Mouse (Mus musculus) intestine, embryonic 14.5 days (tissue): ENCODE results near the gene Chrm3. TPM values are rescaled to one million over a fixed set of nuclear protein-coding genes. Genes with fewer than 3 reads are reported as not detected.
A peak's percentile ranks its signal among the peaks of the same experiment; 100 is the strongest.

Experiments
- ATAC-seq: fragments of 200-750 bp; cut with Nextera tagmentation; replicated peaks from 2 replicates; pipeline ENCODE4 v1.8.0; 2017; ENCODE audit warnings: low read depth, moderate number of reproducible peaks, moderate TSS enrichment, moderate library complexity; ENCODE audit not compliant: low FRiP score, low TSS enrichment
- DNase-seq: peaks from one replicate; pipeline ENCODE4 v3.0.0-alpha.2; 2018; ENCODE audit warnings: low spot score
- H3K27ac ChIP-seq: fragments of 300-500 bp; sonication (generic); 2 replicates; pipeline ENCODE4 v1.5.1; 2014; ENCODE audit warnings: low read depth, mild to moderate bottlenecking, control low read depth
- H3K27me3 ChIP-seq: fragments of 300-500 bp; sonication (generic); replicated peaks from 2 replicates; pipeline ENCODE4 v1.6.1; 2014; ENCODE audit warnings: low read length, control low read depth; ENCODE audit not compliant: control insufficient read depth, insufficient read depth
- H3K36me3 ChIP-seq: fragments of 300-500 bp; sonication (generic); 2 replicates; pipeline ENCODE4 v1.6.1; 2014; ENCODE audit warnings: low read length, control low read depth; ENCODE audit not compliant: control insufficient read depth, insufficient read depth
- H3K4me1 ChIP-seq: fragments of 300-500 bp; sonication (generic); replicated peaks from 2 replicates; pipeline ENCODE4 v1.6.1; 2014; ENCODE audit warnings: low read length, control low read depth, mixed read lengths; ENCODE audit not compliant: control insufficient read depth, insufficient read depth
- H3K4me2 ChIP-seq: fragments of 300-500 bp; sonication (generic); 2 replicates; pipeline ENCODE4 v1.6.1; 2014; ENCODE audit warnings: low read length
- H3K4me3 ChIP-seq: fragments of 300-500 bp; sonication (generic); 2 replicates; pipeline ENCODE4 v1.5.1; 2014; ENCODE audit warnings: low read depth, low read length, control low read depth, mixed read lengths
- H3K9ac ChIP-seq: fragments of 300-500 bp; sonication (generic); 2 replicates; pipeline ENCODE4 v1.6.1; 2014; ENCODE audit warnings: mild to moderate bottlenecking, low read length
- H3K9me3 ChIP-seq: fragments of 300-500 bp; sonication (generic); 2 replicates; pipeline ENCODE4 v1.6.1; 2016; ENCODE audit warnings: low read length, control low read depth; ENCODE audit not compliant: control insufficient read depth
- WGBS: fragments of 180-500 bp; shearing (Covaris S2); extraction: QIAGEN DNeasy Blood & Tissue Kit; methylation state at CpG from one replicate; pipeline ENCODE4 v1.1.7; 2014; 5-methylcytosine and 5-hydroxymethylcytosine counted together
- polyA plus RNA-seq: library from polyadenylated mRNA; unstranded; fragments of >200 nt; fragmentation: Nextera tagmentation; extraction: Ambion mirVana; gene quantifications from 2 replicates; pipeline ENCODE4 v1.2.1, GENCODE M21; 2014

The Chrm3 gene
- polyA plus RNA-seq, 1 experiment from 2014 or later, result 1.6 TPM

GRCm38 (mm10) chr13:10081896-10082426, 278.7 kb downstream of the Chrm3 start:
- WGBS, result 85% methylated on average over 6 of the region's 6 CpGs
- no peaks in the 10 kb centered on the region for H3K4me1 ChIP-seq
- no peak for ATAC-seq
- no peaks in the 10 kb centered on the region for H3K27me3 ChIP-seq
- no peak for DNase-seq
- H3K27ac ChIP-seq, result no peak overlapping the region
- H3K4me3 ChIP-seq, result no peak overlapping the region
- no peaks in the 10 kb centered on the region for H3K36me3 ChIP-seq
- no peaks in the 10 kb centered on the region for H3K9me3 ChIP-seq
- no peak overlapping the region for H3K9ac ChIP-seq
- no peak overlapping the region for H3K4me2 ChIP-seq

DNA sequence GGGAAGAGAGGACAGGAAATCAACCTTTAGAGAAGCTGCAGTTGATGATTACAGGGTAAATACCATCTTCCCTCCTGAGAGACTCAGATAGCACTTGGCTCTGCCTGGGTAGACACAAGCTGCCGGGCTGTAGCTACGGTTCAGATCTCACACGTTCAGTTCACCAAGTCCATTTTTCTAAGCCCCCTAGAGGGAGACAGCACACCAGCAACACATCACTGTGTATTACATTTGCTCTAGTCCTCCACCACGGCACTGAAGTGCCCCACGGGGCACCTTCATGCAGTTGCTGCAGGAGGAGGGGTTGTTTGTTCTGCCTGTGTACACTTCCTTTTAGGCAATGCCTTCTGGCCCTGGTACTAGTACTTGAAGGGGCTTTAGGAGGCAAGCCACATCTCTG, 289.5 kb downstream of the Chrm3 start:
- 11% methylated on average over 5 of the region's 5 CpGs for WGBS
- Histone ChIP-seq H3K9me3 (no peaks in the 10 kb centered on the region), H3K4me2 (no peak overlapping the region), H3K4me3 (no peak overlapping the region), H3K4me1 (0 out of 2 replicates have a peak, but pooled peaks cover 6% of the 10 kb centered on the region), H3K9ac (no peak overlapping the region), H3K36me3 (no peaks in the 10 kb centered on the region), H3K27ac (no peak overlapping the region), H3K27me3 (no peaks in the 10 kb centered on the region)
- ATAC-seq (peak; percentile 55; the same call in 1 of the 2 replicates), DNase-seq (peak; percentile 54)

DNA sequence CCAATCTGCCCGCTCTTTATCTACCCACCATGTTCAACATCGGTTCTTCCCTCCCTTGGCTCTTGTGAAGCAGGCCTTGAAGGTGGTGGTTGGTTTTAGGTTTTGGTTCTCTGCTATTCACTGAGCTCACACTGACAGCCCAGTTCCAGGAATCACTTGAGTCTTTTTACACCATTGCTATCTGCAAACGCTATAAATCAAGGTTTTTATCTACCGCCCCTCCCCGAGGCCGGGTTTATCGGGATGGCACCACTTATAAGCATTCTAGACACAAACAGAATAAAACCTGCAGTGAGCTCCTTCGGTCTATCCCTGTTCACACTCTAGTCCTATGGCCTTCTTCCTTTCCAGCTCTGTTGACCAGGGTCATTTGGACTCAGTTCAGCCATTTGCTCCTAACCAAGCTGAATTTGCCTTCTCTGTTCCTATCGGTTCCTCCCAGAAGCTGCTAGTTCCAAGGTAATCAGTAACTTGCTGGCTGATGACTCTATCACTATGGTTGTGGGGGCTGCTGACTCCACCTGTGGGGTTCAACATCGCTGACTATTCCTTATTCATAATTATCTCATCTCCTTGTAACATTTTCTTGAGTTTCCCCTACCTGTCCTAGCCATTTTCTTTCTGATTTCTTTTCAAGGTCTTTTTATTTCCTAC, 291.6 kb downstream of the Chrm3 start:
- Histone ChIP-seq H3K4me3 (no peak overlapping the region), H3K4me1 (0 out of 2 replicates have a peak, but pooled peaks cover 6% of the 10 kb centered on the region), H3K27me3 (no peaks in the 10 kb centered on the region), H3K9ac (no peak overlapping the region), H3K27ac (no peak overlapping the region), H3K4me2 (no peak overlapping the region), H3K36me3 (no peaks in the 10 kb centered on the region), H3K9me3 (no peaks in the 10 kb centered on the region)
- DNase-seq (no peak), ATAC-seq (no peak)
- 65% methylated on average over 10 of the region's 10 CpGs for WGBS

DNA sequence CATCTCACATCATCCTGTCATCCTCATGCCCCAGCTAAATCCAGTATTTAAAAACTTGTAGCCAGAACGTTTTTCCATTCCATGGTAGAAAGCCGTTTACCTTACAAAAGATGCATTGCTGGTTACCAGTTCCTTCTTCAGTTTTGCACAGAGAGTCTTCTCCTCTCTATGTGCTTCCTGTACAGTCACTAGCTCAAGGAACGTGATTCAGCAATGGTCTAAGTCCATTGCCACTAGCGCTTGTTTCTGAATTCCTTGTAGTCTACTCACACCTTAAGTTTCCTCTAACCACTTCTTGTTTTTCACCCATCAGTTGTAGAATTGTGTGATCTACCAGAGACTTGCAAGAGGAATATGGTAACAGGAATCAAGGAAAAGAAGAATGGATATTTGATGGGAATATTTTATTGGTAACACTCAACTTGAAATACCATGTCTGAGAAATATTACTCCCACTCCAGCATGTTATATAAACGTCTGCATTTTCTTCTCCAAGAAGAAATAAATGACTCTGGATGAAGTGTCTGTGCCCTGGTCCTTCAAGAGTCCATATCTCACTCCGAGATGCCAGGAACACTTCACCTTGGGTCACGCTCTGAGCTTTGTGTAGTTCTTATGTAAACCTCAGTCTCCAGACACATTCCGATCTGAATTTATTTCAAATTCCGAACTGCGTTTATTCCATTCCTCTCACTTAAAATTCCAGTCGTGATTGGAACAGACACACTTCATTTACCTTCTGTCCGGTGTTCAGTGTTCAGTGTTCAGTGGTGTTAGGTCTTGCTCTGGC, 293.6 kb downstream of the Chrm3 start:
- WGBS, result 41% methylated on average over 12 of the region's 12 CpGs
- Histone ChIP-seq H3K9me3 (no peaks in the 10 kb centered on the region), H3K27ac (no peak overlapping the region), H3K36me3 (no peaks in the 10 kb centered on the region), H3K4me2 (no peak overlapping the region), H3K4me3 (no peak overlapping the region), H3K4me1 (0 out of 2 replicates have a peak, but pooled peaks cover 6% of the 10 kb centered on the region), H3K9ac (no peak overlapping the region), H3K27me3 (no peaks in the 10 kb centered on the region; the same call in 1 of the 2 replicates)
- DNase-seq (no peak), ATAC-seq (no peak)

DNA sequence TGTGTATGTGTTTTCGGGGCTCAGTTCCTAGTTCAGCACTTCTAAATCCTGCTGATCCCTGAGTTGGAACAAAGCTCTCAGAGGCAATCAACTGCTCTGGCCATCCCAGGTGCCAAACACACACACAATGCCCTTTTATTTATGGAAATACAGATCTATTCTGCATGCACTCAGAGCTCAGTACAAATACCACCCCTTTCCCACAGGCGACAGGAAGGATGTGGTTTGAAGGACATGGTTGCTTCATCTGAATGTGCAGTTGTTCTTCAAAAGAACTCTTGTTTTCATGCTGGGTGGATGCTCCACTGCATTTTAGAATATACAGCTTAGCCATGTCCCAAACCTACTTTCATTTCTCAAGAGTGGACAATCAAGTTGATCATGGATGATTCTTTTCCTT, 294.9 kb downstream of the Chrm3 start:
- Histone ChIP-seq H3K9ac (no peak overlapping the region), H3K27me3 (no peaks in the 10 kb centered on the region; the same call in 1 of the 2 replicates), H3K9me3 (no peaks in the 10 kb centered on the region), H3K4me2 (no peak overlapping the region), H3K4me3 (no peak overlapping the region), H3K27ac (no peak overlapping the region), H3K4me1 (no peaks in the 10 kb centered on the region), H3K36me3 (no peaks in the 10 kb centered on the region)
- ATAC-seq, result no peak
- no peak for DNase-seq
- 88% methylated on average over 2 of the region's 2 CpGs for WGBS

GRCm38 (mm10) chr13:10062681-10063080, 298.0 kb downstream of the Chrm3 start:
- Histone ChIP-seq H3K9me3 (no peaks in the 10 kb centered on the region), H3K36me3 (no peaks in the 10 kb centered on the region), H3K4me2 (no peak overlapping the region), H3K27me3 (no peaks in the 10 kb centered on the region; the same call in 1 of the 2 replicates), H3K4me3 (no peak overlapping the region), H3K27ac (no peak overlapping the region), H3K4me1 (no peaks in the 10 kb centered on the region), H3K9ac (no peak overlapping the region)
- DNase-seq, result no peak
- ATAC-seq, result no peak
- 90% methylated on average over 5 of the region's 5 CpGs for WGBS

DNA sequence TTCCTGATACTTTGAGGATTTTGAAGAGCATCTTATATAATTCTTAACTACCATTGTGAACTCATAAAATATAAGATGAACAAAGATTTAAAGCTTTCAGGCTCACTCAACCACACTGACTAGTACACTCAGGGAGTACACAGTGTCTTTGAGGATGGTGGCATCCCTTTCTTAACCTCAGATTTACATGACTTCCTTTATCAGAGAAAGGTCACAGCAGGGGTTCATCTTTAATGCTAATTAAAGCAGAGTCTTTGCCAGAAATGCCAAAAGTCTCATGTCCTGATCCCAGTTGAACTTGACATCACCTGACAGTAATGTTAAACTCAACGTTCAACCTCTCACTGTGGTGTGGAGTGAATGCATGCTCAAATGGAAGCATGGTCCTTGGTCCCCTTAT, 301.7 kb downstream of the Chrm3 start:
- Histone ChIP-seq H3K4me3 (no peak overlapping the region), H3K27me3 (no peaks in the 10 kb centered on the region; the same call in 1 of the 2 replicates), H3K27ac (no peak overlapping the region), H3K36me3 (no peaks in the 10 kb centered on the region), H3K9ac (no peak overlapping the region), H3K4me1 (no peaks in the 10 kb centered on the region), H3K9me3 (no peaks in the 10 kb centered on the region), H3K4me2 (no peak overlapping the region)
- 79% methylated on average over 1 of the region's 1 CpGs for WGBS
- ATAC-seq (no peak), DNase-seq (no peak)

DNA sequence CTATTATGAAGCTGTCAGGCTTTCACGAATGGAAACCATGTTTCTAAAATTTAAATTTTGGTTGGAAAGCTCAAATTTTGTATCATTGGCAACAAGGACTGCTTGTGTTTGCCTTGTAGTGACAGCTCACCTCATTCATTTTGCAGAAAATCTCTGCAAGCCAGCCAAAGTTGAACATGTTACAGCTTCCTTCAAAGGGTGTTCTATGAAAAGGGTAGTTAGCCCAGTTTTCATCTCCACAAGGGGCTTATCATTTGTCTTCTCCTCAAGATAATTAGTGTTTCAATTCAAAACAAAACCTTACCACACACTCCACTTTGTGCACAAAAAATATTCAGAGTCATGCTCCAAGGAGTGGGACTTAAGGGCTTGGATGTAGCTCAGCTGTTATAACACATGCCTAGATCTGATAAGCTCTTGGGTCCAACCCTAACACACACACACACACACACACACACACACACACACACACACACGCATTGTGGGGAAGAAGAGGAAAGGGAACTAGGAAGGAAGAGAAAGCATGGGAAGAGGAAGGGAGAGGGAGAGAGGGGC, 302.9 kb downstream of the Chrm3 start:
- H3K9ac ChIP-seq, result no peak overlapping the region
- 81% methylated on average over 2 of the region's 2 CpGs for WGBS
- no peaks in the 10 kb centered on the region; the same call in 1 of the 2 replicates for H3K27me3 ChIP-seq
- no peaks in the 10 kb centered on the region for H3K4me1 ChIP-seq
- H3K9me3 ChIP-seq, result no peaks in the 10 kb centered on the region
- no peaks in the 10 kb centered on the region for H3K36me3 ChIP-seq
- no peak for ATAC-seq
- no peak overlapping the region for H3K4me2 ChIP-seq
- H3K27ac ChIP-seq, result no peak overlapping the region
- no peak overlapping the region for H3K4me3 ChIP-seq
- no peak for DNase-seq
